ENCODE assay signal across 14 mouse cellular contexts in the genomic region with DNA sequence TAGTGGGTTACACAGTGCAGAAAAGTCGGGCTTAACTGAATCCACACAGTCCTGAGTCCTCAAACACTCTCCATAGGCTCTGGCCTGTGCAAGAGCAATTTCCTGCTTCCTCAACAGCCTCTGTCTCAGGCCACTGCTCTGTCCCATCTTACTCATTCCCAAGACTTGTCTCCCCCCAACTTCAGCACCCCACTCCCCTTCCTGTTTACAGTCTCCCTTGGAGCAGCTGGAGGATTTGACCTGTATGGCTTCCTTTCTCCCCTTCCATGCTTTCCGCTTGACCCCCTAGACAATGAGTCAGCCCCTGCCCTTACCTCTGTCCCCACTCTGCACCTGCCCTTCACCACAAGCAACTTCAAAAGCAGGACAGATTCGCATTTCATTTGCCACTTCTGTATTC.
DNase-seq lines count a peak whose midpoint lies in the region; ATAC-seq and TF ChIP-seq lines count a peak whose summit lies in the region.
"Had no signal": no experiment of that assay in that cellular context is flagged by ENCODE, and none has a peak within 500 bp of the region (broad histone marks: within the 10 kb centered on the region; RNA-seq: fewer than 3 reads in every experiment).

No protein-coding gene starts in this region.

- H3K4me2 ChIP-seq in embryonic facial prominence, embryonic 13.5 days: no peak overlapping the region
- H3K4me2 ChIP-seq in kidney, embryonic 14.5 days (replicated peaks; ENCODE audit: low read depth, low read length): no peak overlapping the region
- no peak overlapping the region for H3K4me2 ChIP-seq in lung, postnatal 0 days (replicated peaks; ENCODE audit: low read depth, low read length)
- no peak overlapping the region for H3K4me2 ChIP-seq in midbrain, embryonic 13.5 days (replicated peaks)
- H3K4me2 ChIP-seq: embryonic facial prominence, embryonic 15.5 days had no signal

- no peaks in the 10 kb centered on the region for H3K27me3 ChIP-seq in embryonic facial prominence, embryonic 13.5 days
- no peaks in the 10 kb centered on the region for H3K27me3 ChIP-seq in embryonic facial prominence, embryonic 10.5 days (replicated peaks; ENCODE audit: low read depth, poor library complexity, severe bottlenecking)
- H3K27me3 ChIP-seq in kidney, embryonic 14.5 days (ENCODE audit: control insufficient read depth, insufficient read depth, low read length): no peaks in the 10 kb centered on the region
- no peaks in the 10 kb centered on the region for H3K27me3 ChIP-seq in lung, postnatal 0 days (replicated peaks; ENCODE audit: insufficient read depth, low read length)
- no peaks in the 10 kb centered on the region for H3K27me3 ChIP-seq in midbrain, embryonic 13.5 days
- H3K27me3 ChIP-seq: embryonic facial prominence, embryonic 15.5 days had no signal

- TF ChIP-seq EP300 in lung, postnatal 0 days (IDR thresholded peaks at IDR 0.05): peak; percentile 63; the same call in 1 of the 2 replicates

- ATAC-seq in embryonic facial prominence, embryonic 13.5 days (ENCODE audit: insufficient number of reproducible peaks, insufficient read depth, low FRiP score, low TSS enrichment, low read depth): no peak
- no peak for ATAC-seq in kidney, embryonic 14.5 days (ENCODE audit: low FRiP score, low TSS enrichment)
- ATAC-seq in lung, postnatal 0 days: peak; percentile 84
- no peak for ATAC-seq in midbrain, embryonic 13.5 days
- ATAC-seq: forebrain, embryonic 16.5 days had no signal

- H3K9me3 ChIP-seq in embryonic facial prominence, embryonic 13.5 days: no peaks in the 10 kb centered on the region
- no peaks in the 10 kb centered on the region for H3K9me3 ChIP-seq in embryonic facial prominence, embryonic 10.5 days
- no peaks in the 10 kb centered on the region for H3K9me3 ChIP-seq in kidney, embryonic 14.5 days (ENCODE audit: control insufficient read depth, low read length)
- H3K9me3 ChIP-seq in lung, postnatal 0 days (ENCODE audit: low read length): no peaks in the 10 kb centered on the region
- no peaks in the 10 kb centered on the region for H3K9me3 ChIP-seq in midbrain, embryonic 13.5 days
- H3K9me3 ChIP-seq: embryonic facial prominence, embryonic 15.5 days; hindbrain, embryonic 10.5 days had no signal

- H3K9ac ChIP-seq in embryonic facial prominence, embryonic 13.5 days: no peak overlapping the region
- no peak overlapping the region for H3K9ac ChIP-seq in kidney, embryonic 14.5 days (ENCODE audit: low read depth, low read length)
- H3K9ac ChIP-seq in lung, postnatal 0 days (replicated peaks; ENCODE audit: low read depth): no peak overlapping the region
- H3K9ac ChIP-seq in midbrain, embryonic 13.5 days (replicated peaks): no peak overlapping the region
- H3K9ac ChIP-seq: embryonic facial prominence, embryonic 15.5 days had no signal

- peaks cover 14% of the 10 kb centered on the region for H3K36me3 ChIP-seq in embryonic facial prominence, embryonic 13.5 days
- H3K36me3 ChIP-seq in embryonic facial prominence, embryonic 10.5 days (replicated peaks): peaks cover 27% of the 10 kb centered on the region
- H3K36me3 ChIP-seq in kidney, embryonic 14.5 days (ENCODE audit: control insufficient read depth, insufficient read depth, low read length): peaks cover 2% of the 10 kb centered on the region; the same call in 1 of the 2 replicates
- peaks cover 6% of the 10 kb centered on the region; the same call in 1 of the 2 replicates for H3K36me3 ChIP-seq in lung, postnatal 0 days (ENCODE audit: insufficient read depth, low read length)
- H3K36me3 ChIP-seq in midbrain, embryonic 13.5 days: peaks cover 14% of the 10 kb centered on the region

- no peak for TF ChIP-seq CTCF in lung, postnatal 0 days (IDR thresholded peaks at IDR 0.05)

- no peak for DNase-seq in embryonic facial prominence, embryonic 10.5 days (ENCODE audit: low spot score)
- no peak for DNase-seq in kidney, postnatal 36 days
- peak; percentile 10 for DNase-seq in 416B (ENCODE audit: low read depth)
- DNase-seq in lung, postnatal 0 days (ENCODE audit: low spot score): peak; percentile 49
- no peak for DNase-seq in embryo, embryonic 10.5 days (ENCODE audit: low spot score)
- DNase-seq: cerebellum, adult 8-10 months; layer of hippocampus, adult 9-11 months; thymus, postnatal 14 days had no signal

- peaks cover 9% of the 10 kb centered on the region for H3K4me1 ChIP-seq in embryonic facial prominence, embryonic 13.5 days
- H3K4me1 ChIP-seq in embryonic facial prominence, embryonic 10.5 days: peaks cover 7% of the 10 kb centered on the region
- H3K4me1 ChIP-seq in kidney, embryonic 14.5 days (ENCODE audit: control insufficient read depth, insufficient read depth, low read length): no peaks in the 10 kb centered on the region; the same call in 1 of the 2 replicates
- peaks cover 3% of the 10 kb centered on the region; the same call in 1 of the 2 replicates for H3K4me1 ChIP-seq in lung, postnatal 0 days (ENCODE audit: insufficient read depth, low read depth, low read length)
- H3K4me1 ChIP-seq in midbrain, embryonic 13.5 days (replicated peaks): 0 out of 2 replicates have a peak, but pooled peaks cover 2% of the 10 kb centered on the region

- H3K4me3 ChIP-seq in embryonic facial prominence, embryonic 13.5 days: no peak overlapping the region
- H3K4me3 ChIP-seq in embryonic facial prominence, embryonic 10.5 days: no peak overlapping the region
- H3K4me3 ChIP-seq in kidney, embryonic 14.5 days (ENCODE audit: low read length): no peak overlapping the region
- H3K4me3 ChIP-seq in lung, postnatal 0 days (ENCODE audit: low read depth, low read length): no peak overlapping the region
- no peak overlapping the region for H3K4me3 ChIP-seq in midbrain, embryonic 13.5 days (replicated peaks)
- H3K4me3 ChIP-seq: embryonic facial prominence, embryonic 15.5 days; hindbrain, embryonic 10.5 days had no signal

- WGBS in embryonic facial prominence, embryonic 13.5 days: 91% methylated on average over 3 of the region's 3 CpGs
- 84% methylated on average over 3 of the region's 3 CpGs for WGBS in embryonic facial prominence, embryonic 10.5 days
- 78% methylated on average over 3 of the region's 3 CpGs for WGBS in kidney, embryonic 14.5 days
- 65% methylated on average over 3 of the region's 3 CpGs for WGBS in lung, postnatal 0 days
- whole genome bisulfite sequencing in midbrain, embryonic 13.5 days: 93% methylated on average over 3 of the region's 3 CpGs

- H3K27ac ChIP-seq in embryonic facial prominence, embryonic 13.5 days: peak overlapping the region; percentile 39; the same call in 1 of the 2 replicates
- no peak overlapping the region; the same call in 1 of the 2 replicates for H3K27ac ChIP-seq in embryonic facial prominence, embryonic 10.5 days (replicated peaks)
- H3K27ac ChIP-seq in kidney, embryonic 14.5 days (ENCODE audit: low read depth, low read length): 0 out of 2 replicates have a peak overlapping the region, but pooled peaks have one; percentile 48
- peak overlapping the region; percentile 11; the same call in 1 of the 2 replicates for H3K27ac ChIP-seq in lung, postnatal 0 days (ENCODE audit: low read length)
- no peak overlapping the region for H3K27ac ChIP-seq in midbrain, embryonic 13.5 days
- H3K27ac ChIP-seq: embryonic facial prominence, embryonic 15.5 days; hindbrain, embryonic 10.5 days had no signal

Comparison
In these comparisons a context has a peak if more than half of its experiments do, and no peak if none do; other contexts are left out.
1. H3K27ac ChIP-seq: peak in embryonic facial prominence, embryonic 13.5 days (single experiment), kidney, embryonic 14.5 days (single experiment) and lung, postnatal 0 days (single experiment); none in embryonic facial prominence, embryonic 10.5 days (single experiment) and midbrain, embryonic 13.5 days (single experiment).
2. DNase-seq: peak in 416B (single experiment) and lung, postnatal 0 days (single experiment); none in embryonic facial prominence, embryonic 10.5 days (single experiment), kidney, postnatal 36 days (0 of 2) and embryo, embryonic 10.5 days (single experiment).